Mouse (Mus musculus): ENCODE data around the gene Phb2. TPM values are rescaled to one million over a fixed set of nuclear protein-coding genes. Genes with fewer than 3 reads are reported as not detected.
A peak's percentile ranks its signal among the peaks of the same experiment; 100 is the strongest.

Gene Phb2
- polyA plus RNA-seq, 1 experiment from 2014 or later: 377 TPM

DNA sequence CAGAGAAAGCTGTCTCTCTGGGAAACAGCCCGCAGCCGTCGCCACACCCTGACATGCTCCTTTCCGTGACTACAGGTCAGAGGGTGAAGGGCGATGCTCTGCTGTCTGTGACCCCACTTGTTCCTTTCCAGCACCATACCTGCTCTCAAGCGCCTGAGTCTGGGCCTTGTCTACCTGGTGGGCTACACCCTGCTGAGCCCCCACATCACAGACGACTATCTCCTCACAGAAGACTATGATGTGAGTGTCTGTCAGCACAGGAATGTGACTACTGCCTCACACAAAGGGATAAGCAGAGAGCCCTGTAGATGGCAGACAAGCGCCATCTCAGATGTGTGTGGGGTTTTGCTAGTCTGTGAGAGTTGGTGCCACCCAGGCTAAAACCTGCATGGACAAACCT, 10.8 kb upstream of the Phb2 start:
- Histone ChIP-seq H3K4me3 (ENCODE audit: low read depth, low read length) (no peak overlapping the region), H3K27ac (ENCODE audit: low read depth) (no peak overlapping the region), H3K4me1 (ENCODE audit: insufficient read depth) (no peaks in the 10 kb centered on the region), H3K4me2 (no peak overlapping the region), H3K9ac (no peak overlapping the region), H3K36me3 (ENCODE audit: insufficient read depth) (peaks cover 65% of the 10 kb centered on the region), H3K27me3 (ENCODE audit: insufficient read depth, low read length) (no peaks in the 10 kb centered on the region), H3K9me3 (ENCODE audit: low read depth, low read length) (no peaks in the 10 kb centered on the region)
- DNase-seq (peak; percentile 31), ATAC-seq (ENCODE audit: insufficient read depth) (0 out of 2 replicates have a peak, but pooled peaks have one; percentile 10)
- 68% methylated on average over 8 of the region's 8 CpGs for WGBS
- TF ChIP-seq CTCF (IDR thresholded peaks at IDR 0.05; ENCODE audit: low read depth): peak; percentile 35; the same call in 1 of the 2 replicates

DNA sequence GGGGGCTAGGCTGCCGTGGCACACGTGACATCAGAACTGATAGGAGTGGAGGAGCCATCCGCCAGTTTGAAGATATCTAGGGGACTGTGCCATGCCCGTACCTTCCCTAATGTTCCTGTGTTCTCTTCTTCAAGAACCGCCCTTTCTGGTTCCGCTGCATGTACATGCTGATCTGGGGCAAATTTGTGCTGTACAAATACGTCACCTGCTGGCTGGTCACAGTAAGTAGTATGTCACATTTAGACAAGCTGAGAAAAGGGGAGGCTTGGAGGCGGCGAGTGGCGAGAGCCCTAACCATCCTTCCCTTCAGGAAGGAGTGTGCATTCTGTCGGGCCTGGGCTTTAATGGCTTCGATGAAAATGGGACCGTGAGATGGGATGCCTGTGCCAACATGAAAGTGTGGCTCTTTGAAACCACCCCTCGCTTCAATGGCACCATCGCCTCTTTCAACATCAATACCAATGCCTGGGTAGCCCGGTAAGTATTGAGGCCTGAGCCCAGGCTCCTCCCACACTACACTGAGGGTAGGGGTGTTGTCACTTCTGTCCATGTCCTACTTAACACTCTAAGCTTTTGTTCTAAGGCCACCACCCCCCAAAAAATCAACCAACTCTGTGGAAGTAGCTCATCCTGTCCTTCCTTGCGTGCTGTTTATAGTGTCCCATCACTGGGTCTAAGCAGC, 9.9 kb upstream of the Phb2 start:
- 0 out of 2 replicates have a peak, but pooled peaks have one; percentile 9 for TF ChIP-seq CTCF (IDR thresholded peaks at IDR 0.05; ENCODE audit: low read depth)
- 88% methylated on average over 17 of the region's 17 CpGs for WGBS
- peak; percentile 7; the same call in 1 of the 2 replicates for ATAC-seq (ENCODE audit: insufficient read depth)
- no peaks in the 10 kb centered on the region for H3K4me1 ChIP-seq (ENCODE audit: insufficient read depth)
- no peak overlapping the region for H3K9ac ChIP-seq
- peaks cover 71% of the 10 kb centered on the region for H3K36me3 ChIP-seq (ENCODE audit: insufficient read depth)
- no peak overlapping the region for H3K27ac ChIP-seq (ENCODE audit: low read depth)
- H3K9me3 ChIP-seq (ENCODE audit: low read depth, low read length): no peaks in the 10 kb centered on the region
- H3K27me3 ChIP-seq (ENCODE audit: insufficient read depth, low read length): no peaks in the 10 kb centered on the region
- H3K4me3 ChIP-seq (ENCODE audit: low read depth, low read length): no peak overlapping the region
- DNase-seq: no peak
- no peak overlapping the region for H3K4me2 ChIP-seq

GRCm38 (mm10) chr6:124702784-124703103, 9.4 kb upstream of the Phb2 start:
- H3K36me3 ChIP-seq (ENCODE audit: insufficient read depth): peaks cover 76% of the 10 kb centered on the region
- 47% methylated on average over 3 of the region's 3 CpGs for WGBS
- no peak overlapping the region for H3K27ac ChIP-seq (ENCODE audit: low read depth)
- TF ChIP-seq CTCF (IDR thresholded peaks at IDR 0.05; ENCODE audit: low read depth): peak; percentile 86
- H3K9me3 ChIP-seq (ENCODE audit: low read depth, low read length): no peaks in the 10 kb centered on the region
- no peak overlapping the region for H3K4me3 ChIP-seq (ENCODE audit: low read depth, low read length)
- H3K27me3 ChIP-seq (ENCODE audit: insufficient read depth, low read length): no peaks in the 10 kb centered on the region
- ATAC-seq (ENCODE audit: insufficient read depth): peak; percentile 71
- DNase-seq: peak; percentile 81
- H3K4me1 ChIP-seq (ENCODE audit: insufficient read depth): no peaks in the 10 kb centered on the region
- no peak overlapping the region for H3K4me2 ChIP-seq
- no peak overlapping the region for H3K9ac ChIP-seq

DNA sequence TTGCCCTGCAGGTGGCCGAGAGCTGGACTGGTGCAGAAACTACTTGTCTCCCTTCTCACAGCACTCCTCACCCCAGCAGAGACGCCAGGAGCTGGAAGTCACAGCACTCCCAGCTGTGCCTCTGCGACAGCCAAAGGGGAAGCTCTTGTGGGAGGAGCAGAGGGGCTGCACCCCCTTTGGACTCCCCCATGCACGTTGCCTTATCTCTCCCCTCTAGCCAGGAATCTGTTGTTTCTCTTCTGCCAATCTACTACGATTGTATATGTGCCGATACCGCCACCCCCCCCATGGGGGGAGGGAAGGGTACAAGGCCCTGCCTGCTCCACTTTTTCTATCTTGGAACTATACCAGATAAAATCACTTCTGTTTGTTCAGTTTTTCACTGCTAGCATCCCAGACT, 8.3 kb upstream of the Phb2 start:
- Histone ChIP-seq H3K4me3 (ENCODE audit: low read depth, low read length) (no peak overlapping the region), H3K27me3 (ENCODE audit: insufficient read depth, low read length) (no peaks in the 10 kb centered on the region), H3K4me1 (ENCODE audit: insufficient read depth) (no peaks in the 10 kb centered on the region), H3K9ac (no peak overlapping the region), H3K27ac (ENCODE audit: low read depth) (no peak overlapping the region), H3K36me3 (ENCODE audit: insufficient read depth) (peaks cover 81% of the 10 kb centered on the region), H3K4me2 (no peak overlapping the region), H3K9me3 (ENCODE audit: low read depth, low read length) (no peaks in the 10 kb centered on the region)
- DNase-seq (no peak), ATAC-seq (ENCODE audit: insufficient read depth) (no peak)
- TF ChIP-seq CTCF (IDR thresholded peaks at IDR 0.05; ENCODE audit: low read depth): no peak
- WGBS: 65% methylated on average over 7 of the region's 7 CpGs

- Histone ChIP-seq H3K27me3 (ENCODE audit: insufficient read depth, low read length) (no peaks in the 10 kb centered on the region), H3K36me3 (ENCODE audit: insufficient read depth) (peaks cover 85% of the 10 kb centered on the region), H3K9ac (no peak overlapping the region), H3K4me1 (ENCODE audit: insufficient read depth) (no peaks in the 10 kb centered on the region), H3K27ac (ENCODE audit: low read depth) (no peak overlapping the region), H3K9me3 (ENCODE audit: low read depth, low read length) (no peaks in the 10 kb centered on the region), H3K4me2 (no peak overlapping the region), H3K4me3 (ENCODE audit: low read depth, low read length) (no peak overlapping the region)
- WGBS: 85% methylated on average over 2 of the region's 2 CpGs
- ATAC-seq (ENCODE audit: insufficient read depth) (no peak), DNase-seq (no peak)
- no peak for TF ChIP-seq CTCF (IDR thresholded peaks at IDR 0.05; ENCODE audit: low read depth)
Observed at GRCm38 (mm10) chr6:124704417-124704816, 7.7 kb upstream of the Phb2 start.

DNA sequence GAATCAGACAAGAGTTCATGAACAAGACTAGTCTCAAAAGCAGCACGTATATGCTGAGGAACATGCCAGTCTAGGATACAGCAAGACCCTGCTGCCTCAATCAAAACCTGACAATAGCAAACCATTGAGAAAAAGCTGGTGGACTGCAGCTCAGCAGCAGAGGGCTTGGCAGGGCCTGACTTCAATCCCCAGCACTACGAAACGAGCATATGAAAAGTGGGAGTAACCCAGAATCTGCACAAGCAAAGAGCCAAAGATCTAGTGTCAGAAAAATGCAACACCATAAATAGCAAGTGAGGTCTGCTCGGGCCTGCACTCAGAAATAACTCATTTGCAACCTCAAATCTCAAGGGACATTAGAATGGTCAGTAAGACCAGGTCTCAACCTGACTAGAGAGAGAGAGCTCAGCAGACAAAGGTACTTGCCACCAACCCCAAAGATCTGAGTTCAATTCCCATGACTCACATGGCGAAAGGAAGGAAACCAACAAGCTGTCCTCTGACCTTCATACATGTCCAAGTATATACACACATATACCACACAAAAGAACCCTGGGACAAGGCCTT, 6.0 kb upstream of the Phb2 start:
- Histone ChIP-seq H3K4me1 (ENCODE audit: insufficient read depth) (peaks cover 4% of the 10 kb centered on the region; the same call in 1 of the 2 replicates), H3K4me3 (ENCODE audit: low read depth, low read length) (no peak overlapping the region), H3K27me3 (ENCODE audit: insufficient read depth, low read length) (no peaks in the 10 kb centered on the region), H3K36me3 (ENCODE audit: insufficient read depth) (peaks cover 73% of the 10 kb centered on the region), H3K4me2 (no peak overlapping the region), H3K27ac (ENCODE audit: low read depth) (no peak overlapping the region), H3K9me3 (ENCODE audit: low read depth, low read length) (no peaks in the 10 kb centered on the region), H3K9ac (no peak overlapping the region)
- no peak for ATAC-seq (ENCODE audit: insufficient read depth)
- no peak for DNase-seq
- TF ChIP-seq CTCF (IDR thresholded peaks at IDR 0.05; ENCODE audit: low read depth): no peak
- WGBS: 86% methylated on average over 5 of the region's 5 CpGs

DNA sequence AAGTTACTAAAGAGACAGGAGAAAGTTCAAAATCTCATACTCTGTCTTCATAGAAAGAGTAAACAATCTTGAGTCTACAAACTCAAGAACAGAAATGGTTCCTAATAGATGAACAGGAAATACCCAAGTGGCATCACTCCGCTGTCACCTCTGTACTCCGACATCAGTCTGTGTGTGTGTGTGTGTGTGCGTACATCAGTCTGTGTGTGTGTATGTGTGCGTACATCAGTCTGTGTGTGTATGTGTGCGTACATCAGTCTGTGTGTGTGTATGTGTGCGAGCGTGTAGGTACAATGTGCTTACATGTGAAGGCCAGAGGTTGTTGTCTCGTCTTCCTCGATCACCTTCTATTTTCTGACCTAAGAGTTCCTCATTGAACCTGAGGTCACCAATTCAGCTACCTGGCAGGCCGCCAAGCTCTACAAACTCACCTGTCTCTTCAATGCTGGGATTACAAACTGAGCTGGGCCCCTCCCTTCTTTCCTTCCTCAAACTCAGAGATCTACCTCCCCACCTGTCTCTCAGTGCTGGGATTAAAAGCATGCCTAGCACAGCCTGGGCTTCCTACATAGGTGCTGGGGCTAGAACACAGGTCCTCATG, 3.7 kb upstream of the Phb2 start:
- TF ChIP-seq CTCF (IDR thresholded peaks at IDR 0.05; ENCODE audit: low read depth): no peak
- Histone ChIP-seq H3K9ac (no peak overlapping the region), H3K36me3 (ENCODE audit: insufficient read depth) (peaks cover 51% of the 10 kb centered on the region), H3K4me2 (no peak overlapping the region), H3K27me3 (ENCODE audit: insufficient read depth, low read length) (no peaks in the 10 kb centered on the region), H3K9me3 (ENCODE audit: low read depth, low read length) (no peaks in the 10 kb centered on the region), H3K27ac (ENCODE audit: low read depth) (no peak overlapping the region), H3K4me1 (ENCODE audit: insufficient read depth) (peaks cover 9% of the 10 kb centered on the region), H3K4me3 (ENCODE audit: low read depth, low read length) (no peak overlapping the region)
- 86% methylated on average over 10 of the region's 10 CpGs for WGBS
- DNase-seq (no peak), ATAC-seq (ENCODE audit: insufficient read depth) (no peak)

Measured in lung, embryonic 14.5 days (tissue).